Mouse (Mus musculus): ENCODE measurements around the gene Negr1.

The Negr1 gene

DNA sequence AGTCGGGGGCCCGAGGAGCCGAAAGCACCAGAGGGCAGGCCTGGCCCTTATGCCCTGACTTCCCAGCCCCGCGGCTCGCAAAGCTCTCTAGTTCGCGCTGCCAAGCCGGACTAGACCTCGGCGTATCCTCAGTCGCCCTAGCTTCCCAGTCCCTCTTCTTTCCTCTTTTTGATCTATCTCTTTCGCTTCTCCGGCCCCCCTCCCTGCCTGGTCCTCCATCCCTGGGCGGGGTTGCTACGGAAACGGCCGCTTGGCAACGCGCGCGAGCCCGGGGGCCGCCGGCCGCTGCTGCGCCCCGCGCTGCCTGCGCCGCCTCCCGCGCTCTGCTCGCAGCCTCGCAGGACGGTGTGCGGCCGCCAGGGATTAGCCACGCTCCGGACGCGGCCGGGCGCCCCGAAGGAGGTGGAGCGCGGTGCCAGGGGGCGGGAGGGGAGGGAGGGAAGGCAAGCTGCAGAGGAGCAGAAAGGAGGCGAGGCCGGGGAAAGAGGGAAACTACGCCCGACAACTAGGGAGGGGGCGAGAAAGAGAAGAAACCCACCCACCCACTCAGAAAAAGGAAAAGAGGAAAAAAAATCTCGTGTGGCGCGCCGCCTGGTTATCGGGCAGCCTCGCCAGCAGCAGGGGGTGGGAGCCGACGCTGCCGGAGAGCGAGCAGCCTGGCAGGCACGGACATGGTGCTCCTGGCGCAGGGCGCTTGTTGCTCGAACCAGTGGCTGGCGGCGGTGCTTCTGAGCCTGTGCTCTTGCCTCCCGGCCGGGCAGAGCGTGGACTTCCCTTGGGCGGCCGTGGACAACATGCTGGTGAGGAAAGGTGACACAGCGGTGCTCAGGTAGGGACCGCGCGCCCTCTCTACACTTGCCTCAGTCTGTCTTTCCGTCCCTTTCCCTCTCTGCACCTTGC is at the start of gene Negr1:
Negr1 (plus strand) TSS at position 271 of the 900 bp plus-strand sequence.
- no peak for DNase-seq (ENCODE audit: low read depth)

DNA sequence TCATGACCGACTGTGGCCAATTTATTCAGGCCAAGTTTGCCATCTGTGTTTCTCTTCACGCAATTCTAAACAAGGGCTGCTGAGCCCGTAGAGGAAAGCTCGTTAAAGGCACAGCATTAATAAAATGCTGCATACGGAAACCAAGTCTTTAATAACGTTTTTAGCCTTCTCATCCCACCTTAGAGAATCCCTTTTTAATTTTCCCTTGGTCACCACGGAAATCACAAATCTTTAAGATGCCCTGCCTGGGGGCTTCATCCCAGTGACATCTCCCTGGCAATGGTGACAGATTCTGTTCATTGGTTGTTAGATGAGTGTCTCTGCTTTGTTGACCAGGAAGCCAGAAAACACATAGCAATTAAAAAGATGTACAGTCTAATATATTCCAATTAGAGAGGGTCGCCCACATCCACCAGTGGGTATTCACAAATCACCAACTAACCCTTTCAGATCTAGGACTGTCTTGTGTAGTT is 35.1 kb upstream of the Negr1 start:
- DNase-seq (ENCODE audit: low read depth) = no peak

DNA sequence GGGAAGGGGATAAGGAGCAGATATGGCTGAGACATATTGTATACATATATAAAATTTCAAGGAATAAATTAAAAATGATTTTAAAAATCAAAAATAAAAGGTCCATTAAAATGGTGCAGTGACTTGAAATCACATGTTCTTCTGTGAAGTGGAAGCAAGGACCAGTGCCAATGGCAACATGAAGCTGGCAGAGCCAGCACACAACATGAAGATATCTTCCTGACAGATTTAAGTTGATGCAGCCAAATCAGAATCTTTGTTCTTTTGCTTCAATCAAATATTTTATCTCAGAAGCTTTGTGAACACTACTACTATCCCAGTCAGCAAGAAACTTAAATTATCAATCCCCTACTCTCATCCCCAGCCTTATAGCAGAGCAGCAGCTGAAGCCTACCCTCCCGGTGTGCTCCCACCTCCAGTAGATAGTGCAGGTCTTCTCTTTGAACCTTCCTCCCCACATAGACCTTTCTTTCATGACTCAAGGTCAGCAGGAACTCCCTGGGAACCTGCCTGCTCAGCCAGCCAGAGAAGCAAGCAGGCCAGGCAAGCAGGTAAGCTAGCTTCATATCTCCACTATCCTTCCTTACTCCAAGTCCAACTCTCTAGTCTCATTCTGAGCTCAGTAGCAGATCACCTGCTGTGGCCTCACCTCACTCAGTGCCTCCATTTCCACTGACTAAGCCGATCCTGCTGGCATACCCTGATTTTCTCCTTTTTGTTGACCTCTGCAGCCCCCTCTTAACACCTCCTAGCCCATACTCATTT is 34.2 kb upstream of the Negr1 start:
- no peak for DNase-seq (ENCODE audit: low read depth)

DNA sequence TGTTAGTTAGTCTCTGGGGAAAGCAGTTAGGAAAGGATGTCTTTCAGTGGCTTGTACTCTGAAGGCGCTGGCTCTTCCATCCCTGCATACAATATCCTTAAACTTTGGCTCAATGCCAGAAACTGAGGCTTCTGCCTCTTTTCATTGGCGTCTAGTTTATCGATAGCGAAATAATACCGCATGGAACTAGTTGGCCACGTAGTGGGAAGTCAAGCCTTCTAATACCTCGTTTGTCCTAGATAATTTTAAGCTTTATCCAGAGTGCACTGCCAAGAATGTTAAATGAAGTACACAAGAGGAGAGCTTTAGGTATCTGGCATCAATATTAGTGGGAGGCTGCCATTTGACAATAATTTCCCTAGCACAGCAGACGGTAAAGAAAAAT is 2.2 kb upstream of the Negr1 start:
- DNase-seq (ENCODE audit: low read depth) = no peak

DNA sequence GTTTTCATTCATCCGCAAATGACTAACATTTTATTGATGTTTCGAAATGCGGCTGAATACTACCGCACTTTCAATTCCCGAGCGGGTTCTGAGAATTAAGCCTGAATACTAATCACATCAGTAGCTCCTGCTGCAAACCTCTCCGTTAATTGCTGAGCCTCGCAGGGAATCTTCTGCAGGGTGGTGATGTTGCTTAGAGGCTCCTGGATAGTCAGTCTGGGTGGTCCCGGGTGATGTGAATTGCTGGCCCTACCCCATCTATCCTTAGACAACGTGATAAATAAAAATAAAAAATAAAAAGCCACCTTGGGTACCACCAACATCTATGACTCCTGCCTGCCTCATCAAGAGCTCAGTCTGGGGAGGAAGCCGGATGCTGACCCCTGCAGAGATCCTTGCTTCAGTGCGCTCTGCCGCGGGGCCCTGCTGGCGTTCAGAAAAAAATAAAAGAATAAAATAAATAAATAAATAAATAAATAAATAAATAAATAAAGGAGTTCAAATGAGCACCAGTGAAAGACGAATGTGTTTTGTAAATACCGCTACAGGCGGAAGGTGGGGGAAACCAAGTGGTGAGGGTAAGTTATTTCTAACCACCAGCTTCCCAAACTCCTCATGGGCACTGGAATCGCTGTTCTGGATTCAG is 1.6 kb upstream of the Negr1 start:
- no peak for DNase-seq (ENCODE audit: low read depth)

DNA sequence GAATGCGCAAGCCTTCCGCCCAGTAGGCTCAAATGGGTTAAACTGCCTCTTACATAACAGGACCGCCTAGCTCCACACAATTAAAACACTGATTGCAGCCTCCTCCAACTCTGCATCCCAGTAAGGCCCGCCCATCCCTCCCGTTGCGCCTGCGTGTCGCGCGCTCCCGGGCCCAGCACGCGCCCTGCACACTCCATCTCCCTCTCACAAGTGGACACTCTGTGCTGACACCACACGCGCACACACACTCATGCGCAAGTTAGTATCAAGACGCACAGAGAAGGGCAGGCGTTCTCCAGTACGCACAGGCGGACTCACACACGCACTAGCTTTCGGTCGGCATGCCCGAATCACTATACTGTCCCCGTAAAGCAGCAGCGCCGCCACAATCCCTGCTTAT is 828 bp upstream of the Negr1 start:
- no peak for DNase-seq (ENCODE audit: low read depth)

DNA sequence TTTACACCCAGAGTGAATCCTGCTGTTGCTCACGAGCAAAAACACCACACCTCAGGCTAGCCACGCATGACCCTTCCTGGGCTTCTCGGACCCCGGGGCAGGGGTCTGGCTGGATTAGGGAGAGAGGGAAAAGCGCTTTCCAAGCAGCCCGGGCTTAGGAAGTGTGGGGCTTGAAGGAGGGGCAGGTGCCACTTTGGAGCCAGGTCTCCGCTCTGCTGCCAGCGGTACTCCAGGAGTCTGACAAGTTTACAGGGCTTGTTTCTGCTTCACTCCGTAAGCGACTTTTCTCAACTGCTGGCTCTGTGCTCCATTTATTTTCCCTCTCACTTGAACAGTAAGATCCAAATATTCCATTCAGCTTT is 811 bp downstream of the Negr1 start:
- DNase-seq (ENCODE audit: low read depth) = no peak

DNA sequence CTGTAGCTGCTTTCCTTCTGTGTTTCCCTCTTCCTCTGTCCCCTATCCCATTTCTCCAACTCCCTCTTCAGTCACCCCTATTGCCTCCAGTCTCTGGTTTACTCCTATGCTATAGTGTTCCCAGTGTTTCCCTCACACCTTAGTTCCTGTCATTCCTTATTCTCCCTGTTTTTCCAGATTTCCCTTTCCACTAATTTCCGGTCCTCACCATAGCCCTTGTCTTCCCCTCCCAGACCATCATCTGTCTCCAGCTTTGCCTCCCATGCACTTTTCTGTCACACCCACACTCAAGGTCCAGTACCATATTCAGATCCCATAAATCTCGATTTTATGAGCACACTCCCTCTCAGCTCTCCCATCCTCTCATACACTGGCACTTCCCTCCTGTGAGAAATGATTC is 1.2 kb downstream of the Negr1 start:
- DNase-seq (ENCODE audit: low read depth) = no peak

DNA sequence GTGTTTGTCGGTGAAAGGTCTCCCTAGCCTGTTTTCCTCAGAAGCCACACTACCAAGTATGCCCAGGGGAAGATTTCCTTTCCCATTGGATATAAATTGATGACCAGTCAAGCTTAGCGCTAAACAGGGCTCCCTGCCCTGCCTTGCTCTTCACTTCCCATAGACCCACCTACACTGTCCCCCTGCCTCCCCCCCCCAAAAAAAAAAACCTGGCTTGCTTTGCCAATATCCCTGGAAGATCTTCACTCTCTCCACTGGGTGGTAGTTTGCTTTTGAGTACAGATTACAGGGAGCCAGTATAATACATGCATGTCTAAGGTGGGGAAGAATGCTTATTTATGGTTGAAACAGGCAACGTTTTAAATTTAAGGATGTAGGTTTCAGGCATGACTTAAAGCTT is 1.8 kb downstream of the Negr1 start:
- DNase-seq (ENCODE audit: low read depth) = no peak

DNA sequence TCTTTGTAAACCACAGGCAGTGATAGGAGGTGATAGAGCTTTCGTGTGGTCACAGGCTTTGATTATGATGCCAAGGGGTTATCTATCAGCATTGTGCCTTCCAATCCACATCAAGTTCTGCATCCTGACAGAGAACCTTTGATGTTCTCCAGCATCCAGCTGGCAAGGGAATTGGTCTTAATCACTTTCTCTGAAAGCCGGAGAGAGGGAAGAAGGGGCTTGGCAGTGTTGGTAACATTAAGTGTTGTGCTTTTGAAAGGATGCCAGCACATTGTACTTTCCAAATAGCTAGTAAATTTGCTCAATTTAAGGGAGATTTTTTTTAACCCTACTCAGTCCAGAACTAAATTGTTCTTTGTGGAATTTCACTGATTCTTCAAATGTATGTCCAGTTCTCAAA is 11.9 kb downstream of the Negr1 start:
- DNase-seq (ENCODE audit: low read depth) = no peak

DNA sequence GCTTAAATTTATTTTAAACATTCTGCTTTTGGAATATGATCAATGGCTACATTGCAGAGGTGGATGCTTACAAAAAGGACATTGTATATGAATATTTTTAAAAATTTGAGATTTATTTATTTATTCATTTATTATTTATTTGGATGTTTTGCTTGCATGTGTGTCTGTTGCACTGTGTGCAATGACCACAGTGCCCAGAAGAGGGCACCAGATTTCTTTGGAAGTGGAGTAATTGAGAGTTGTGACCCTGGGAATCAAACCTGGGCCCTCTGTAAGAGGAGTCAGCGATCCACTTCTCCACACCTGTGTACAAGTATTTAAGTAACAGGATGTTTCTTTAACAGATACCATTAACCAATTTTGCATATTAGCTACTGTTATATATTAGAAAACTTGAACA is 14.7 kb downstream of the Negr1 start:
- DNase-seq (ENCODE audit: low read depth) = no peak

DNA sequence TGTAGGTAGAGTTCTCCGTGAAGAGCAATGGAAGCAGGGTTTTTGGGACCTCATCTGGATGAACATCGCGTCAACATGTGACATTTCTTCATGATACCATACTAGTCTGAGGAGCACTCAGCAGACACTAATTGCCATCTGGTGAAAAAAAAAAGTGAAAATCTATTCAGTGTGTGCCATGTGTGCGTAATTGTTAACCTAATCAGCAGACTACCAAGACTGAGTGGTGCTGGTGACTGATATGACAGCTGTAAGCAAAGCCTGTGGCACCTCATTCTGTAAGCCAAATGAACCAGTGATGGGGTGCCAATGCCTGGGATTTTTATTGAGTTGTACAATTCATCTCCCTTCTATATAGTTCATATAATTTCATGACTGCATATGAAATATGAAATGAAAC is 29.0 kb downstream of the Negr1 start:
- DNase-seq (ENCODE audit: low read depth) = no peak

DNA sequence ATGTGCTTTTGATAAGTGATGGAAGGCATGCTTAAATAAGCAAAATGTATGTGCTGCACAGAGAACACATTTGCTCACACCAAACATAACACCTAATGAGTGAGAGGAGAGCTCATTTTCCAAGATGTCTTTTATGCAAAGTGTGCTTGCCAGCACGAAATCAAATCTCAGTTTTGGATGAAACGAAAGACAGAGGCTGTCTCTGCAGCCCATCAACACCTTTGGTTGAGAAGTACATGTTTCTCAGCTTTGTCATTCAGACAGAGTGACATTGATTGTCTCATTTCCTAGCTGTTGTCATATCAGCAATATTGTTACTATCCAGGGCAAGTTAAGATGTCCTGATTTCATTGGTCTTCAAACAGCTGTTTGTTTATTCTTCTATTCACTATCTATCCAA is 29.5 kb downstream of the Negr1 start:
- no peak for DNase-seq (ENCODE audit: low read depth)

DNA sequence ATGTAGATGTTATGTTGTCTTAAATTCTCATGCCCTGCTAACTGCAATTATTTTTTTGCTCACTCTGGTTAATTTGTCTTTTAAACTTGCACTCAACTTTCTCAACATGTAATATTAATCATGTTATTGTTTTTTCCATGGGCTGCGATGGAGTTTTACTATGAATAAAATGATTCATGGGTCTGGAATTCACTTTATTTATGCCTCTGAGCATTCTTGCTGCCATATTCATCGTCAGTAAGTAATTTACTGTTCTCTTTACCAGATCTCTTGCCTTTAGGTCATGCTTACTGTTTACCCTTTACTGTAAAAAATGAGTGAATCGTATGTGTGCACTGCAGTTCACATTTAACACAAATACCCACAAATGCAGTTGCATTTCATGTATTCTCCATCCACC is 45.3 kb downstream of the Negr1 start:
- DNase-seq (ENCODE audit: low read depth) = no peak

DNA sequence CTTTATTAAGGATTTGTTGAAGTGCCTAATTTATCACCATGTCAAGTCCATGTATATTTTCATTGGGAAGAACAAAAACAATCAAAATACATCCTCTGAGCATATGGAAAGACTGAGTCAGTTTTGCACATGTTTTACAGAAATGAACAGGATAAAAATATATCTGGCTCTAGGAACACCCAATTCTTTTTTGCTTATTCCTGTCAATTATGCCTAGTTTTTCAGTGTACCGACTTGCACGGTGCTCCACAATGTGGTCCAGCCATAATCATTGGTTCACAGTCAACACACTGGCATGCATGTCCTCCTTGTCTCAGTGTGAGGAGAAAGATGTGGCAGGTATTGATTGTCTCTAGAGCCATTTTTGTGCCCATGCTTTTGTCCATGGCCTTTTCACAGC is 58.3 kb downstream of the Negr1 start:
- DNase-seq (ENCODE audit: low read depth) = no peak

DNA sequence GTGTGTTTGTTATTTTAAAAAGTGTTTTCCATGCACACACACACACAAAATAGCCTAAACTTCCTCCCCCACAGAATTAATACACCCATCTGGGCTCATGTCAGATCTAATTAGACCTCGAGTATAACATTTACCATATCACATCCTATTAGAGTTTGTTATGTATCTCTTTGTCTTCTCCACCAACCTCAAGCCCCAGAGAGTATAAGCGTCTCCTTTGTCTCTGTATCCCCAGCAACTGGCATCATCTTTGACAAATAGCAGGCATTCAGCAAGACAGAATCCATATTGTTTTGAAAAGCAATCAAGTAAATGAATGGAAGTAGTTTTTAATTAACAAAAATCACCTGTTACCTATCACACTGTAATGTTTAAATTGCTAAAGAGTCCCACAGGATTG is 67.0 kb downstream of the Negr1 start:
- DNase-seq (ENCODE audit: low read depth) = no peak

DNA sequence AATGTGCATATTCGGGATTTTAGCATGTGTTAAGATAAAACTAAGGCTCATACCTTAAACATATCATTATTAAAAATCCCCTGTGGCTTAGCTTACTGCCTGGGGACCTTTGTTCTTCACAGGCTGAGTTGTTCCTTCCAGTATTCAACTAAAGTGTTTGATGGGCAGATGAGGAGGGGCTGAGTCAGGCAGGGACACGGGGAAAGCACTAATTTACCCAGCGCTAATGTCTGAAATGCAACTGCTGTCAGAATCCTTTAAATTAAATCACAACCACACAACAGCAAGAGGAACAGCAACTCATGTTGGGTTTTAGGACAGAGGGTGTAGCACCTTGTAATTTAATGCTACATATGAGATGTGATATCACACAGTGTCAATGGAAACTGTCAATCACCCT is 71.3 kb downstream of the Negr1 start:
- DNase-seq (ENCODE audit: low read depth) = no peak

DNA sequence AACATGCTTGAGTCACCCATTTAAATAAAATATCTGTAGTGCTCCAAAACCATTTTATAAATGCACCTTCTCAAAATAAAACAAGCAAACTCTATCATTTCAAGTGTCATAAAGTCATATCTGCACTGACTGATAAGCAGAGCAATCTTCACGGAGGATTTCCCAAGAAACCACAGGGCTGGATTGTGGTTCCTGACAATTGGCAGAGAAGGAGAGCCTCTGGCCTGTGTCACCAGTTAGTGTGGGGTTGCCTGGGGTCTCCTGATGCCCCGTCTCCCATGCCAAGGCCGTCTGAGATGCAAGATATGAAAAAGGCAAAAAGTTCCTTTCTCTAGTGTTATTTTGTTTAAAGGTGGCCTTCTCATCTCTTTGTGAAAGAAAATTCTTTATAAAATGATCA is 77.8 kb downstream of the Negr1 start:
- DNase-seq (ENCODE audit: low read depth) = no peak

DNA sequence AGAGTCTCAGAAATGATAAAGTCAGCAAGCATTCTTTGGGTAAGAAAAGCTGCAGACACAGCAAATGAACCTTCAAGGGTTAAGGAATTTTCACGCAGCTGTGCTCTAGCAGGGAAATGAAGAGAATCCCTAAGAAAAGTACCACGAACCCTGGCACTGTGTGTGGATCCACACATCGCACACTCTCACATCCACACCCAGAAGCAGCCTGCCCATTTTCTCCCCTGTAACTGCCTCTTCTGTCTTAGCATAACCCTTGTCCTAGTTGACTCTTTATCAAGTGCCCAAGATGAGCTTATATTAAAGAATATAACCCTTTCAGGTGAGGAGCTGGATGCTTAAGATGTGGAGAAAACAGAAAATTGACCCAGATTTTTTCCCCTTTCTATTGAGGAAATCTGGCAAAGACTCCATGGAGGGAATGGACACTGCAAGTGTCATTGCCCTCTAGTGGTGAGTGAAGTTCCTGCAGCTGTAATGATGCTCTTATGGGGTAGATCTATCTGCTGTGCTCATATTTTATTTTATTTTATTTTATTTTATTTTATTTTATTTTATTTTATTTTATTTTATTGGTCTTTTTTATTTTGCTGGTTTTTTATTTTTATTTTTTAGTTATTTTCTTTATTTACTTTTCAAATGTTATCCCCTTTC is 82.2 kb downstream of the Negr1 start:
- DNase-seq (ENCODE audit: low read depth) = peak; percentile 7

DNA sequence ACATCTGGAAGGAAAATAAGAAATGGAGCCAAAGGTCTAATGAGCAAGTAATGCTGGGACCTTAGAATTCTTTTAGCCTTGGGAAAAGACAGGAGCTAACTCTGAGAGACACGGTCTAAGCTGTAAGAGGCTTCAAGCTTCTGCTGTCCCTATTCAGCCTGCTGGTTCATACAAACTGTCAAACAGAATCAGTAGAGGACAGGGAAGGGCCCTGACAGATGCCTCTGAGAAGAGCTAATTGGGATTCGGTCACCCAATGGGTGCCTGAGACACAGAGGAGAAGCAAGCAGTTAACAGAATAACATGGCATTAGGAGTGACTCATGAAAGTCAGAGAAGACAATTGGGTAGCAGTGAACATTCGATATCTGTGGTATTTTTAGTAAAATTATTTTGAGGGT is 86.8 kb downstream of the Negr1 start:
- DNase-seq (ENCODE audit: low read depth) = no peak

DNA sequence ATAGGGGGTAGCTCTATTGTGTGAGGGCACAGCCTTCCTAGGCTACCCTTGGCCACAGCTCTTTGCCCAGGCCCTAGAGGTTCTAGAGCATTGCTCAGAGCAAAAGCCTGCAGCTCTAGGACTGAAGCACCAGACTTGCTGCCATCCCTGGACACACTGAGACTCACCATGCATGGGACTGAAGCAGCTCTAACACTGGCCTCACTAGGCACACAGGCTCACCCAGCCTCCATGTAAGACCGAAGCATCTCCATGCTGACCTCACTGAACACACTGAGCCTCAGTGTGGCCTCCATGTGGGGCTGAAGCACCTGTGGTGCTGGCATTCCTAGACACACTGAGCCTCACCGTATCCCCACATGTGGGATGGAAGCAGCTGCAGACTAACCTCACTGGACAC is 101.0 kb downstream of the Negr1 start:
- DNase-seq (ENCODE audit: low read depth) = no peak

DNA sequence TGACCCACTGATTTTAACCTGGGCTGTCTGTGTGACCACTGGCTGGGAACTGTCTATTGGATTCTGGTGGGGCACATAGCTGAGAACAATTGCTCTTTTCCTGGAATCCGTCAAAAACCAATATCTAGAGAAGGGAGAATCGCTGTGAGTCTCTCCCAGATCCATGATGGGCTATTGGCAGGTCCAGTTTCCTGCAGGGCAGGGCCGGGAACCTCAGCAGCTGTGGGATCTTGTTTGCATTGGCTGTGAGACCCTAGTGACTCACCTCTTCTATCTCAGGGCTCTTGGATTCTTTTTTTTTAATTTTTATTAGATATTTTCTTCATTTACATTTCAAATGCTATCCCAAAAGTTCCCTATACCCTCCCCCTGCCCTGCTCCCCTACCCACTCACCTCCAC is 111.0 kb downstream of the Negr1 start:
- no peak for DNase-seq (ENCODE audit: low read depth)

All from c-Kit-positive CD71-negative TER-119-negative erythroid progenitor cells, embryonic 14.5 days (primary cell).